Mouse (Mus musculus): ENCODE measurements at regions not wholly inside any gene's neighbourhood (a gene's known extent, or its start where the extent isn't known, plus 50 kb on each side); places are given as distances from the start of the nearest gene placed in this dataset.
"Not testable (repeated sequence)": the region's sequence is repeated elsewhere in the genome, so short reads cannot be mapped to it uniquely, and the experiment has no call there.

- no peak for DNase-seq (ENCODE audit: extremely low read depth, low read depth, low spot score)
Measured at GRCm38 (mm10) chr11:9932360-9933265, 740.9 kb downstream of the Abca13 start.

- DNase-seq (ENCODE audit: extremely low read depth, low read depth, low spot score), result no peak
Measured at GRCm38 (mm10) chr11:9962696-9963202, 771.0 kb downstream of the Abca13 start.

- DNase-seq (ENCODE audit: extremely low read depth, low read depth, low spot score), result no peak
Measured at GRCm38 (mm10) chr11:9982974-9983373, 791.2 kb downstream of the Abca13 start.

- no peak for DNase-seq (ENCODE audit: extremely low read depth, low read depth, low spot score)
Measured at GRCm38 (mm10) chr11:9994601-9995166, 802.9 kb downstream of the Abca13 start.

- DNase-seq (ENCODE audit: extremely low read depth, low read depth, low spot score), result no peak
Measured at GRCm38 (mm10) chr11:9995356-9995755, 803.6 kb downstream of the Abca13 start.

- DNase-seq (ENCODE audit: extremely low read depth, low read depth, low spot score), result peak; percentile 52
Measured at GRCm38 (mm10) chr11:9997532-9998138, 805.9 kb downstream of the Abca13 start.

GRCm38 (mm10) chr11:10002170-10002569 is 810.4 kb downstream of the Abca13 start:
- DNase-seq (ENCODE audit: extremely low read depth, low read depth, low spot score), result no peak

GRCm38 (mm10) chr11:10006881-10007280 is 815.1 kb downstream of the Abca13 start:
- DNase-seq (ENCODE audit: extremely low read depth, low read depth, low spot score), result no peak

GRCm38 (mm10) chr11:10046593-10046992 is 854.9 kb downstream of the Abca13 start:
- no peak for DNase-seq (ENCODE audit: extremely low read depth, low read depth, low spot score)

- no peak for DNase-seq (ENCODE audit: extremely low read depth, low read depth, low spot score)
Measured at GRCm38 (mm10) chr11:10051584-10052210, 860.0 kb downstream of the Abca13 start.

- no peak for DNase-seq (ENCODE audit: extremely low read depth, low read depth, low spot score)
Measured at GRCm38 (mm10) chr11:10071881-10072280, 880.1 kb downstream of the Abca13 start.

GRCm38 (mm10) chr11:10087939-10088338 is 896.2 kb downstream of the Abca13 start:
- DNase-seq (ENCODE audit: extremely low read depth, low read depth, low spot score), result no peak

- not testable (repeated sequence) for DNase-seq (ENCODE audit: extremely low read depth, low read depth, low spot score)
Measured at GRCm38 (mm10) chr11:10102314-10102713, 910.6 kb downstream of the Abca13 start.

GRCm38 (mm10) chr11:10105077-10105476 is 913.3 kb downstream of the Abca13 start:
- no peak for DNase-seq (ENCODE audit: extremely low read depth, low read depth, low spot score)

GRCm38 (mm10) chr11:10142161-10142560 is 950.4 kb downstream of the Abca13 start:
- no peak for DNase-seq (ENCODE audit: extremely low read depth, low read depth, low spot score)

- DNase-seq (ENCODE audit: extremely low read depth, low read depth, low spot score), result no peak
Measured at GRCm38 (mm10) chr11:10149160-10149559, 957.4 kb downstream of the Abca13 start.

- DNase-seq (ENCODE audit: extremely low read depth, low read depth, low spot score), result no peak
Measured at GRCm38 (mm10) chr11:10153836-10154235, 960.2 kb upstream of the Vwc2 start.

GRCm38 (mm10) chr11:10193738-10194137 is 920.3 kb upstream of the Vwc2 start:
- no peak for DNase-seq (ENCODE audit: extremely low read depth, low read depth, low spot score)

GRCm38 (mm10) chr11:10194774-10195173 is 919.2 kb upstream of the Vwc2 start:
- DNase-seq (ENCODE audit: extremely low read depth, low read depth, low spot score), result no peak

- DNase-seq (ENCODE audit: extremely low read depth, low read depth, low spot score), result no peak
Measured at GRCm38 (mm10) chr11:10201021-10201420, 913.0 kb upstream of the Vwc2 start.

- DNase-seq (ENCODE audit: extremely low read depth, low read depth, low spot score), result no peak
Measured at GRCm38 (mm10) chr11:10205257-10205656, 908.8 kb upstream of the Vwc2 start.
